7 mouse cellular contexts compared by ENCODE assay signal in genomic region chr6:124964638-124965037, GRCm38 (mm10). TPM values are rescaled to one million over a fixed set of nuclear protein-coding genes. Genes with fewer than 3 reads are reported as not detected.
DNase-seq lines count a peak whose midpoint lies in the region; ATAC-seq and TF ChIP-seq lines count a peak whose summit lies in the region.

No protein-coding gene starts in this region.

- TF ChIP-seq POLR2A in spleen, adult 2 months (IDR thresholded peaks at IDR 0.05; ENCODE audit: low read depth, low read length) = no peak

- WGBS in spleen, adult 2 months = 7% methylated on average over 16 of the region's 16 CpGs
- WGBS in embryonic facial prominence, embryonic 13.5 days = 36% methylated on average over 16 of the region's 16 CpGs
- 37% methylated on average over 16 of the region's 16 CpGs for WGBS in limb, embryonic 12.5 days
- 44% methylated on average over 16 of the region's 16 CpGs for WGBS in neural tube, embryonic 12.5 days

- peaks cover 7% of the 10 kb centered on the region; the same call in 1 of the 2 replicates for H3K4me1 ChIP-seq in spleen, adult 2 months (ENCODE audit: control insufficient read depth, insufficient read depth, insufficient read length)
- peaks cover 9% of the 10 kb centered on the region for H3K4me1 ChIP-seq in embryonic facial prominence, embryonic 13.5 days
- H3K4me1 ChIP-seq in limb, embryonic 12.5 days (replicated peaks) = peaks cover 14% of the 10 kb centered on the region
- peaks cover 8% of the 10 kb centered on the region for H3K4me1 ChIP-seq in neural tube, embryonic 12.5 days

- no peak for TF ChIP-seq CTCF in spleen, adult 2 months (IDR thresholded peaks at IDR 0.05; ENCODE audit: extremely low read depth, insufficient read depth, insufficient read length, insufficient replicate concordance)

- H3K36me3 ChIP-seq in spleen, adult 2 months (ENCODE audit: control insufficient read depth, insufficient read depth, low read length) = peaks cover 6% of the 10 kb centered on the region
- H3K36me3 ChIP-seq in embryonic facial prominence, embryonic 13.5 days = peaks cover 41% of the 10 kb centered on the region
- H3K36me3 ChIP-seq in limb, embryonic 12.5 days = peaks cover 44% of the 10 kb centered on the region
- peaks cover 33% of the 10 kb centered on the region for H3K36me3 ChIP-seq in neural tube, embryonic 12.5 days

- peak overlapping the region; percentile 69; the same call in 1 of the 2 replicates for H3K4me3 ChIP-seq in spleen, adult 2 months (ENCODE audit: extremely low read depth, insufficient read depth, insufficient read length)
- H3K4me3 ChIP-seq in embryonic facial prominence, embryonic 13.5 days = peak overlapping the region; percentile 79
- H3K4me3 ChIP-seq in limb, embryonic 12.5 days (replicated peaks) = peak overlapping the region; percentile 73
- H3K4me3 ChIP-seq in neural tube, embryonic 12.5 days = peak overlapping the region; percentile 76

- DNase-seq in spleen, adult 2 months (ENCODE audit: low read depth in 1 of 2, low spot score in 2 of 2) = peak in 1 of 2 experiments; percentile 3
- no peak for DNase-seq in spleen, postnatal 36 days (ENCODE audit: low spot score in 2 of 2)
- no peak for DNase-seq in cerebellum, adult 11-12 months
- DNase-seq in adrenal gland, postnatal 10 days = no peak

- no peaks in the 10 kb centered on the region for H3K9me3 ChIP-seq in embryonic facial prominence, embryonic 13.5 days
- 0 out of 2 replicates have a peak, but pooled peaks cover 4% of the 10 kb centered on the region for H3K9me3 ChIP-seq in limb, embryonic 12.5 days
- no peaks in the 10 kb centered on the region for H3K9me3 ChIP-seq in neural tube, embryonic 12.5 days

- no peaks in the 10 kb centered on the region for H3K27me3 ChIP-seq in spleen, adult 2 months (ENCODE audit: control insufficient read depth, insufficient read depth, low read length)
- H3K27me3 ChIP-seq in embryonic facial prominence, embryonic 13.5 days = no peaks in the 10 kb centered on the region
- no peaks in the 10 kb centered on the region for H3K27me3 ChIP-seq in limb, embryonic 12.5 days
- H3K27me3 ChIP-seq in neural tube, embryonic 12.5 days (replicated peaks) = no peaks in the 10 kb centered on the region

- no peak overlapping the region for H3K27ac ChIP-seq in spleen, adult 2 months (ENCODE audit: insufficient read depth, low read length)
- H3K27ac ChIP-seq in embryonic facial prominence, embryonic 13.5 days = peak overlapping the region; percentile 95
- peak overlapping the region; percentile 91 for H3K27ac ChIP-seq in limb, embryonic 12.5 days
- H3K27ac ChIP-seq in neural tube, embryonic 12.5 days = 0 out of 2 replicates have a peak overlapping the region, but pooled peaks have one; percentile 83

- peak overlapping the region; percentile 94 for H3K9ac ChIP-seq in embryonic facial prominence, embryonic 13.5 days
- peak overlapping the region; percentile 89 for H3K9ac ChIP-seq in limb, embryonic 12.5 days (replicated peaks)
- peak overlapping the region; percentile 82 for H3K9ac ChIP-seq in neural tube, embryonic 12.5 days

- ATAC-seq in embryonic facial prominence, embryonic 13.5 days (ENCODE audit: insufficient number of reproducible peaks, insufficient read depth, low FRiP score, low TSS enrichment, low read depth) = 0 out of 2 replicates have a peak, but pooled peaks have one; percentile 6
- peak; percentile 23; the same call in 1 of the 2 replicates for ATAC-seq in limb, embryonic 12.5 days (ENCODE audit: insufficient number of reproducible peaks, insufficient read depth, low FRiP score, low TSS enrichment, low read depth)
- no peak; the same call in 1 of the 2 replicates for ATAC-seq in neural tube, embryonic 12.5 days (ENCODE audit: low FRiP score, low read depth)

- peak overlapping the region; percentile 97 for H3K4me2 ChIP-seq in embryonic facial prominence, embryonic 13.5 days
- peak overlapping the region; percentile 92 for H3K4me2 ChIP-seq in limb, embryonic 12.5 days
- H3K4me2 ChIP-seq in neural tube, embryonic 12.5 days (replicated peaks) = peak overlapping the region; percentile 92

RNA-seq across cellular contexts. Expression of gene Cops7a, which starts 0.7 kb away (rescaled TPM):
- 106 and 116 TPM in 2 replicates for polyA plus RNA-seq in spleen, adult 2 months (2012; rRNA removed)
- 124 and 138 TPM in 2 replicates for polyA plus RNA-seq in embryonic facial prominence, embryonic 13.5 days (2015; fragmentation: Nextera tagmentation; extraction: Ambion mirVana)
- 114 and 124 TPM in 2 replicates for polyA plus RNA-seq in limb, embryonic 12.5 days (2016; fragmentation: Nextera tagmentation; extraction: Ambion mirVana)
- 91.5 and 99.8 TPM in 2 replicates for polyA plus RNA-seq in neural tube, embryonic 12.5 days (2016; fragmentation: Nextera tagmentation; extraction: Ambion mirVana)
- total RNA-seq in adrenal gland, postnatal 10 days (2021) = 100 to 1,000 TPM; 122 to 129 TPM

RNA-seq across cellular contexts. Expression of gene Pianp, which starts 31.9 kb away (rescaled TPM):
- 3.4 and 5.4 TPM in 2 replicates for polyA plus RNA-seq in spleen, adult 2 months (2012; rRNA removed)
- 10.0 TPM in 2 replicates for polyA plus RNA-seq in embryonic facial prominence, embryonic 13.5 days (2015; fragmentation: Nextera tagmentation; extraction: Ambion mirVana)
- polyA plus RNA-seq in limb, embryonic 12.5 days (2016; fragmentation: Nextera tagmentation; extraction: Ambion mirVana) = 5.0 and 5.8 TPM in 2 replicates
- 9.8 and 10.0 TPM in 2 replicates for polyA plus RNA-seq in neural tube, embryonic 12.5 days (2016; fragmentation: Nextera tagmentation; extraction: Ambion mirVana)
- total RNA-seq in adrenal gland, postnatal 10 days (2021) = 1 to 10 TPM; 3.8 to 5.6 TPM

RNA-seq across cellular contexts. Expression of gene Mlf2, which starts 33.5 kb away (rescaled TPM):
- 125 and 140 TPM in 2 replicates for polyA plus RNA-seq in spleen, adult 2 months (2012; rRNA removed)
- 342 and 360 TPM in 2 replicates for polyA plus RNA-seq in embryonic facial prominence, embryonic 13.5 days (2015; fragmentation: Nextera tagmentation; extraction: Ambion mirVana)
- polyA plus RNA-seq in limb, embryonic 12.5 days (2016; fragmentation: Nextera tagmentation; extraction: Ambion mirVana) = 401 and 407 TPM in 2 replicates
- polyA plus RNA-seq in neural tube, embryonic 12.5 days (2016; fragmentation: Nextera tagmentation; extraction: Ambion mirVana) = 546 and 556 TPM in 2 replicates
- total RNA-seq in adrenal gland, postnatal 10 days (2021) = 100 to 1,000 TPM; 271 to 288 TPM

RNA-seq across cellular contexts. Expression of gene Zfp384, which starts 44.3 kb away (rescaled TPM):
- polyA plus RNA-seq in spleen, adult 2 months (2012; rRNA removed) = 52.2 and 54.3 TPM in 2 replicates
- polyA plus RNA-seq in embryonic facial prominence, embryonic 13.5 days (2015; fragmentation: Nextera tagmentation; extraction: Ambion mirVana) = 19.9 and 23.5 TPM in 2 replicates
- polyA plus RNA-seq in limb, embryonic 12.5 days (2016; fragmentation: Nextera tagmentation; extraction: Ambion mirVana) = 18.5 and 24.7 TPM in 2 replicates
- 17.0 and 19.1 TPM in 2 replicates for polyA plus RNA-seq in neural tube, embryonic 12.5 days (2016; fragmentation: Nextera tagmentation; extraction: Ambion mirVana)
- total RNA-seq in adrenal gland, postnatal 10 days (2021) = 10 to 100 TPM; 43.3 to 52.6 TPM

RNA-seq across cellular contexts. Expression of gene Ptms, which starts 44.7 kb away (rescaled TPM):
- 450 and 549 TPM in 2 replicates for polyA plus RNA-seq in spleen, adult 2 months (2012; rRNA removed)
- 327 and 349 TPM in 2 replicates for polyA plus RNA-seq in embryonic facial prominence, embryonic 13.5 days (2015; fragmentation: Nextera tagmentation; extraction: Ambion mirVana)
- polyA plus RNA-seq in limb, embryonic 12.5 days (2016; fragmentation: Nextera tagmentation; extraction: Ambion mirVana) = 325 and 346 TPM in 2 replicates
- polyA plus RNA-seq in neural tube, embryonic 12.5 days (2016; fragmentation: Nextera tagmentation; extraction: Ambion mirVana) = 718 and 773 TPM in 2 replicates
- total RNA-seq in adrenal gland, postnatal 10 days (2021) = 100 to 1,000 TPM; 824 to 887 TPM
